Mouse (Mus musculus) layer of hippocampus, postnatal 36 days (tissue): ENCODE measurements around the gene Krtap19-4. TPM values are rescaled to one million over a fixed set of nuclear protein-coding genes. Genes with fewer than 3 reads are reported as not detected.

Source experiments
- DNase-seq, 2 experiments: peaks; one replicate each; pipeline ENCODE4 v3.0.0; 2022
- total RNA-seq, 2 experiments: library from RNA; stranded (reverse); gene quantifications; 2 replicates each; pipeline ENCODE4 v1.2.3; 2021

Gene Krtap19-4
- total RNA-seq, result not detected

DNA sequence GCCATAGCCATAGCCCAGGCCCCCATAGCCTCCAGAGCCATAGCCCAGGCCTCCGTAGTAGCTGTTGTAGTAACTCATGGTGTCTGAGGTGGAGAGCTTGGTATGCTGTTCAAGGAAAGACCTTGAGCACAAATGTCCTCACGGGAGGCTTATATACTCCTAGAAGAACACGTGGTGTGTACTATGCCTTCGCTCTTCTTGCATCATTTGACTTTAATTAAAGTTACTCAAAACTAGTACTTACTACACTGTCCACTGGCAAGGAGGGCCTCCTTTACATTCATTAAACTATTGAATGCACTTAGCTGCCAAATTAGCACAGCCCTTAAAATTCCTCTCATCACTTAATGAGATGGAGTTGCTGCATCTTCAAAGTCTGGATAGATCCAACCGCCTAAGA lies at the start of gene Krtap19-4:
TSS of gene Krtap19-4 (minus strand) at position 101 of the 400 bp plus-strand sequence.
- DNase-seq, result no peak

DNA sequence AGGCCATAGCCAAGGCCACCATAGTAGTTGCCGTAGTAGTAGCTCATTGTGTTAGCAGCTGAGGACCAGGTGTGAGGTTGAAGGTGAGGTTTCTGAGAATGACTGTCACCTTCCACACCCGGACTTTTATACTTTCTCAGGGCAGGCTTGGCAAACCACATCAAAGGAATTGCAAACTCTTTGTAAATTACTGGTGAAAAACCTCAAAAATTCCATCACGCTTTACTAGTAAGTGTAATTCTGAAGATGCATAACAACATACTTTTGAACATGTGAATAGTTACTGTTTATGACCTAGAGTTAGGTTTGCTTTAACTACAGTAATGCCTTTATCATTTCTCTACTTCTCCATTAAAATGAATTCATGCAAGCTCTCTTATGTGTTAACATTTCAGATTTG lies 47.3 kb upstream of the Krtap19-4 start, which contains the start of gene Krtap19-9b:
TSS of gene Krtap19-9b (minus strand) at position 101 of the 400 bp plus-strand sequence.
- no peak for DNase-seq

DNA sequence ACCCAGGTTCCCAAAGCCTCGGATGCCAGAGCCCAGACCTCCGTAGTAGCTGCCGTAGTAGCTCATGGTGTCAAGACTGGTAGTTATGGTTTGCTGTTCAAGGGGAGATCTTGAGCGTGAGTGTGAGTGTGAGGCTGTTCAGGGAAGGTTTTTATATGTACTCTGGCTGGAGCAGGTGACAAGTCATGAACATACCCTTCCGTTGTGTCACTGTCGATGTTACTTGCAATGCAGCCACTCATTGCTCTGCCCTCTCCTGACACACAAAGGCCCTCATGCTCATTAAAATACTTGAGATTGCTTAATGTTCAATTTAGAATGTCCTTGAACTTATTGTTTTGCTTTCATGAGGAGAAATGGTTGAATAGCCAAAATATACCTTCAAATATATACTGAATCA lies 11.5 kb upstream of the Krtap19-4 start, which contains the start of gene Krtap19-5:
TSS of gene Krtap19-5 (minus strand) at position 101 of the 400 bp plus-strand sequence.
- DNase-seq, result no peak

DNA sequence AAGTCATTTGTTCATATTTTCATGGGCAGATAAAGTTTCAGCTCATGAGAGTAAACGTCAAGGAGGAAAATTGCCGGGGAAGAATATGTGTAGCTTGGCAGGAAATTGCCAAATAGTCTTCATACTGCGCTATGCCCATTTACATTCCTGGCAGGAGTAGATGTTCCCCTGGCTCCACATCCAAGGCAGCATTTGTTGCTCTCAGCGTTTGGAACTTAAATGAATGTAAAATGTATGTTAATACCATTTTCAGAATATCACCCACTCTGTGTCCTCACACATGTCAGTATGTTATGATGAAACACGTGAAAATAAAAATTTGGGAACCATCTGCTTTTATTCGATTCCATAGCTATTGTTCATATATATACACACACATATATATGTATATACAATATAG lies 2.0 kb upstream of the Krtap19-4 start:
- no peak for DNase-seq

DNA sequence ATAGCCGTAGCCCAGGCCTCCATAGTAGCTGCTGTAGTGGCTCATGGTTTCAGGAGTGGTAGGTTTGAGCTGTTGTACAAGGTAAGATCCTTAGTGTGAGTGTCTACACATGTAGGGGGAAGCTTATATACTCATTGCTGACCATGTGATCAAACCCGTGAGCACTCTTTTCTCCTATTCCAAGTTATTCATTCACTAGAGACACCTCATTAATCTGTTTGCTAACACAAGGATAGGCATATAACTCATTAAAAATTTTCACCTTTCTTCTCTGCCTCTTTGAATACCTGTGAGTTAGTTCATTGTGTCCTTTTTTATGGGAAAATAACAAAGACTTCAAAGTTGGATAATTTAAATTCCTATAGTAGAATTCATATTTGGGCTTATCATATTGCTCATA lies 7.0 kb downstream of the Krtap19-4 start, which contains the start of gene Krtap19-3:
TSS of gene Krtap19-3 (minus strand) at position 101 of the 400 bp plus-strand sequence.
- no peak for DNase-seq

DNA sequence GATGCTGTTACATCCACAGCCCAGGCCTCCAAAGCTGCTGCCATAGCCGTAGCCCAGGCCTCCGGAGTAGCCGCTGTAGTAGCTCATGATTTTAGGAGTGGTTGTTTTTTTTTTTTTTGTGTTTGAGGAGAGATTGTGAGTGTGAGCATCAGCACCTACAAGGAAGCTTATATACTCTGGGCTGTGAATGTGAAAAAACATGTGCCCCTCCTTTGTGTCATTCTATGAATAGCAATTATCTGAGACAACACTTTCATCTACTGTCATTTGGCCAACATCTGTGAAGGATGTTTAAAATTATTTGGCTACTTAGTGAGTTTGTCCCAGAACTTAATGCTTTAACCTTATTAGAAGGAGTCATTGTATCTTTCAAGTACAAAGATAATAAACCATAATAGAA lies 10.7 kb downstream of the Krtap19-4 start, which contains the start of gene Krtap19-2:
TSS of gene Krtap19-2 (minus strand) at position 101 of the 400 bp plus-strand sequence.
- DNase-seq, result no peak

DNA sequence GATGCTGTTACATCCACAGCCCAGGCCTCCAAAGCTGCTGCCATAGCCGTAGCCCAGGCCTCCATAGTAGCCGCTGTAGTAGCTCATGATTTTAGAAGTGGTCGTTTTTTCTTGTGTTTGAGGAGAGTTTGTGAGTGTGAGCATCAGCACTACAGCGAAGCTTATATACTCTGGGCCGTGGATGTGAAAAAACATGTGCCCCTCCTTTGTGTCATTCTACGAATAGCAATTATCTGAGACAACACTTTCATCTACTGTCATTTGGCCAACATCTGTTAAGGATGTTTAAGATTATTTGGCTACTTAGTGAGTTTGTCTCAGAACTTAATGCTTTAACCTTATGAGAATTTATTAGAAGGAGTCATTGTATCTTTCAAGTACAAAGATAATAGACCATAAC lies 15.6 kb downstream of the Krtap19-4 start, which contains the start of gene Krtap19-1:
TSS of gene Krtap19-1 (minus strand) at position 101 of the 400 bp plus-strand sequence.
- DNase-seq, result no peak

DNA sequence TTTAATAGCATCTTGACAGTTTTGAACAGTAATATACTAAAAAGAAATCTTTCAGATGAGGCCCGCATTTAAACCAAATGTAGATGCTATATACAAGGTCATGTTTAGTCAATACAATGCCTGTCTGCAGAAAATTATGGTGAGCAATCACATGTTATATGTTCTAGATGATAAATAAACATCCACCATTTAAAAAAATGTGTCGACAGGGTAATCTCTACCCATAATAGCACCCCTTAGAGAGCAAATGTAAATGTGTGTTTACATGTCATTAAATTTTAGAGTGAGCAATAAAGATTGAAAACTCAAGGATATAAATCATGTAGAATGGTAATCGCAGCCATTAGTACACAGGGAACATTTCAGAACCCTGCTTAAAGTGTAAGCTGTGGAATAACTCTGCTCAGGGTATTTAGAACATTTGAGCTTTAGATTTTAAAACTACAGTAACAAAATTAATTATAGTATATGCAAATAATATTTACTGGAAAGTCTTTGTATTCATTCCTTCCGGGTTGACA lies 19.9 kb downstream of the Krtap19-4 start:
- DNase-seq, result no peak

DNA sequence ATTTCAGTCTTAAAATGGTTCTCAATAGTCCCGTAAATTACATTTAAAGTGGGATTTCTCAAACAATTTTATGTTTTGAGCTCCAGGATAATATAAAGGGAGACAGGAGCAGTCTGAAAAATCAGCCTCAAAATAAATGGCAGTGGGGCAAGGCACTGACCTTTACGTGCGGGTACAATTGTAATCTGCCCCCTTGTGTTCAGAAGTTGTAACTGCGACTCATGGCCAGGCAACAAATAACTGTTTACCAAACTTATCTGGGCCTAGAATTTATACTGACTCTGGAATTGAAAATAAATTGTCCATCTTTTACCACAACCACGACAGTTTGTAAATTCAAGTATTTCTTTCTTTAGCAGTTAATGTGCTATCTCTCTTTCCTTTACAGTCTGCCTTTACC lies 33.4 kb downstream of the Krtap19-4 start:
- DNase-seq, result no peak

DNA sequence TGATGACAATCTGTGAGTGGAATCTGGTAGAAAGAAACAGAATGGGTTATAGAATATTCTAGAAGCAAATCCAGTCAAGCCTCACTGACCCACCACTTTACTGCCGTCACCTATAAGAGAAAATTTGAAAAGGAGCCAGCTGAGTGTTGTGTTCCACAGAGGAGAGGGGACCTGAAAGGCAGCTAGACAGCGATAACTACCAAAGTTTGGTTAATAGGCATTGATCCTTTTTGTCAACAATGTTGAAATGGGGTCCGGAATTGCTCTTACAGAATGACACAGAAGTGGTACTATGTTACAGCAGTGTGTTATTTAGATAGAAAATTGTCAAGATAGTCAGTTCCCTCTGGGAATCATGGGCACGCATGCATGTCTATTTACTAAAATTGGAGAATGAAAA lies 36.3 kb downstream of the Krtap19-4 start:
- DNase-seq, result no peak

DNA sequence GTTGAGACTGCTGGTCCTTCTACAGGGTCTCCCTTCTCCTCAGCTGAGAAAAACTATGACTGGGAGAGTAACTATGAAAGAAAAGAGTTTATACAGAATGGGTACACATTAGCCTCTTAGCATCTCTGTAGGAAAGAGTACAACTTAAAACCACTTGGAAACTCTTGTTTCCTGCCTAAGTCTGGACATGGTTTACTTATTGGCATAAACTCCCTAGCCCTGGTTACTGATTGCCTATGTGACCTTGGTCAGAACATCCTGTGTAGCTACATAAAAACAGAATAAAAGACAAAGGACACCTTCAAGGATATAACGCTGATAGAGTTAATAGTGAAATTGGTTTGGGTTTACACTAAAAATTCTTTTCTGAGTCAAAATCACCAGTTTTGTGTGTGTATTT lies 37.5 kb downstream of the Krtap19-4 start:
- DNase-seq, result no peak

Other genes with a start within 250 kb of the Krtap19-4 start
- not detected for gene Krtap26-1, start 237.3 kb downstream of the Krtap19-4 start, total RNA-seq
- gene Krtap27-1, start 213.4 kb downstream of the Krtap19-4 start, total RNA-seq, result not detected
- gene 2310061N02Rik, start 177.1 kb downstream of the Krtap19-4 start, total RNA-seq, result not detected
- not detected for gene Krtap13-1, start 156.2 kb downstream of the Krtap19-4 start, total RNA-seq
- gene Krtap13, start 133.5 kb downstream of the Krtap19-4 start, total RNA-seq, result not detected
- gene 2310034C09Rik, start 126.2 kb downstream of the Krtap19-4 start, total RNA-seq, result not detected
- not detected for gene 2310057N15Rik, start 110.9 kb downstream of the Krtap19-4 start, total RNA-seq
- gene Gm5965, start 107.2 kb downstream of the Krtap19-4 start, total RNA-seq, result not detected
- not detected for gene Gm20741, start 72.9 kb downstream of the Krtap19-4 start, total RNA-seq
- not detected for gene Krtap15, start 64.9 kb downstream of the Krtap19-4 start, total RNA-seq
- not detected for gene Krtap14, start 58.9 kb downstream of the Krtap19-4 start, total RNA-seq
- not detected for gene Krtap19-1, start 15.7 kb downstream of the Krtap19-4 start, total RNA-seq
- not detected for gene Krtap19-2, start 10.8 kb downstream of the Krtap19-4 start, total RNA-seq
- gene Krtap19-3, start 7.1 kb downstream of the Krtap19-4 start, total RNA-seq, result not detected
- not detected for gene Krtap19-5, start 11.4 kb upstream of the Krtap19-4 start, total RNA-seq
- gene Krtap19-9b, start 47.2 kb upstream of the Krtap19-4 start, total RNA-seq, result not detected
- gene Krtap16-3, start 77.8 kb upstream of the Krtap19-4 start, total RNA-seq, result not detected
- not detected for gene Krtap22-2, start 125.7 kb upstream of the Krtap19-4 start, total RNA-seq
- gene Gm10229, start 130.2 kb upstream of the Krtap19-4 start, total RNA-seq, result not detected
- not detected for gene Krtap6-1, start 146.6 kb upstream of the Krtap19-4 start, total RNA-seq
- not detected for gene Gm10228, start 156.4 kb upstream of the Krtap19-4 start, total RNA-seq
- gene Krtap6-5, start 162.8 kb upstream of the Krtap19-4 start, total RNA-seq, result not detected
- gene 1110025L11Rik, start 178.9 kb upstream of the Krtap19-4 start, total RNA-seq, result not detected
- gene Krtap6-3, start 198.9 kb upstream of the Krtap19-4 start, total RNA-seq, result not detected